Mouse (Mus musculus) spleen, embryonic (tissue): ENCODE measurements around the gene Nipal3.

Experiments
- CTCF ChIA-PET: fragments of 350-600 bp; sonication (Branson Sonifier 250); formaldehyde crosslinking; loops from one replicate; lab custom pipeline; 2022; lab: Charles Lee

Gene Nipal3

GRCm38 (mm10) chr4:135437924-135438323 is 56.9 kb downstream of the Nipal3 start:
- CTCF ChIA-PET = interaction anchor here (0.6 to 1.0 kb wide), 6 partner anchors 32 to 524 kb away, joined by 3 to 13 read pairs (median 5); partner anchors contain the start of gene Syf2

- CTCF ChIA-PET = no interaction called here
Measured at GRCm38 (mm10) chr4:135436291-135436690, 58.5 kb downstream of the Nipal3 start.

- CTCF ChIA-PET = no interaction called here
Measured at GRCm38 (mm10) chr4:135434395-135434789, 60.4 kb downstream of the Nipal3 start.

- CTCF ChIA-PET = no interaction called here
Measured at GRCm38 (mm10) chr4:135433443-135434394, 61.1 kb downstream of the Nipal3 start, which contains the start of gene Rcan3. Rcan3 (minus strand) TSS chr4:135433853.

- CTCF ChIA-PET = no interaction called here
Measured at GRCm38 (mm10) chr4:135433086-135433442, 61.8 kb downstream of the Nipal3 start.

GRCm38 (mm10) chr4:135429990-135430760 is 64.7 kb downstream of the Nipal3 start:
- CTCF ChIA-PET = no interaction called here

- CTCF ChIA-PET = no interaction called here
Measured at GRCm38 (mm10) chr4:135429383-135429782, 65.5 kb downstream of the Nipal3 start.

- CTCF ChIA-PET = interaction anchor here (0.6 to 0.7 kb wide), 2 partner anchors 10 to 199 kb away, joined by 3 to 8 read pairs; no protein-coding TSS in a partner anchor
Measured at GRCm38 (mm10) chr4:135426587-135426986, 68.3 kb downstream of the Nipal3 start.

GRCm38 (mm10) chr4:135425625-135426024 is 69.2 kb downstream of the Nipal3 start:
- CTCF ChIA-PET = no interaction called here

GRCm38 (mm10) chr4:135420961-135421360 is 73.9 kb downstream of the Nipal3 start:
- CTCF ChIA-PET = no interaction called here

- CTCF ChIA-PET = no interaction called here
Measured at GRCm38 (mm10) chr4:135420416-135420815, 74.4 kb downstream of the Nipal3 start.

GRCm38 (mm10) chr4:135419996-135420395 is 74.8 kb downstream of the Nipal3 start:
- CTCF ChIA-PET = no interaction called here

GRCm38 (mm10) chr4:135416367-135416766 is 78.5 kb downstream of the Nipal3 start:
- CTCF ChIA-PET = interaction anchor here (0.6 to 0.7 kb wide), 3 partner anchors 10 to 1259 kb away, joined by 3 to 8 read pairs (median 5); no protein-coding TSS in a partner anchor

GRCm38 (mm10) chr4:135413491-135413890 is 81.3 kb downstream of the Nipal3 start:
- CTCF ChIA-PET = no interaction called here

GRCm38 (mm10) chr4:135411633-135412032 is 83.2 kb downstream of the Nipal3 start:
- CTCF ChIA-PET = interaction anchor here (1.0 to 1.5 kb wide), 2 partner anchors 29 to 30 kb away, joined by 3 to 4 read pairs; no protein-coding TSS in a partner anchor

- CTCF ChIA-PET = interaction anchor here (0.6 to 0.8 kb wide), 2 partner anchors 10 to 24 kb away, joined by 3 to 4 read pairs; no protein-coding TSS in a partner anchor
Measured at GRCm38 (mm10) chr4:135406180-135406579, 88.7 kb downstream of the Nipal3 start.

- CTCF ChIA-PET = no interaction called here
Measured at GRCm38 (mm10) chr4:135404916-135405315, 89.9 kb downstream of the Nipal3 start.

GRCm38 (mm10) chr4:135404048-135404447 is 90.8 kb downstream of the Nipal3 start:
- CTCF ChIA-PET = interaction anchor here (0.6 kb wide), 1 partner anchor 1092 kb away, joined by 7 read pairs; no protein-coding TSS in a partner anchor

- CTCF ChIA-PET = no interaction called here
Measured at GRCm38 (mm10) chr4:135401881-135402280, 93.0 kb downstream of the Nipal3 start.

GRCm38 (mm10) chr4:135397991-135398390 is 96.8 kb downstream of the Nipal3 start, which contains the start of gene Ncmap:
Ncmap (minus strand) TSS chr4:135398227.
- CTCF ChIA-PET = interaction anchor here (0.5 to 0.7 kb wide), 2 partner anchors 16 to 135 kb away, joined by 3 read pairs; no protein-coding TSS in a partner anchor

GRCm38 (mm10) chr4:135397551-135397950 is 97.3 kb downstream of the Nipal3 start:
- CTCF ChIA-PET = interaction anchor here (0.5 kb wide), 1 partner anchor 134 kb away, joined by 3 read pairs; no protein-coding TSS in a partner anchor
